Mouse (Mus musculus): ENCODE data around the gene Tacr2. TPM values are rescaled to one million over a fixed set of nuclear protein-coding genes. Genes with fewer than 3 reads are reported as not detected.

The Tacr2 gene
- polyA plus RNA-seq, 1 experiment: not detected

DNA sequence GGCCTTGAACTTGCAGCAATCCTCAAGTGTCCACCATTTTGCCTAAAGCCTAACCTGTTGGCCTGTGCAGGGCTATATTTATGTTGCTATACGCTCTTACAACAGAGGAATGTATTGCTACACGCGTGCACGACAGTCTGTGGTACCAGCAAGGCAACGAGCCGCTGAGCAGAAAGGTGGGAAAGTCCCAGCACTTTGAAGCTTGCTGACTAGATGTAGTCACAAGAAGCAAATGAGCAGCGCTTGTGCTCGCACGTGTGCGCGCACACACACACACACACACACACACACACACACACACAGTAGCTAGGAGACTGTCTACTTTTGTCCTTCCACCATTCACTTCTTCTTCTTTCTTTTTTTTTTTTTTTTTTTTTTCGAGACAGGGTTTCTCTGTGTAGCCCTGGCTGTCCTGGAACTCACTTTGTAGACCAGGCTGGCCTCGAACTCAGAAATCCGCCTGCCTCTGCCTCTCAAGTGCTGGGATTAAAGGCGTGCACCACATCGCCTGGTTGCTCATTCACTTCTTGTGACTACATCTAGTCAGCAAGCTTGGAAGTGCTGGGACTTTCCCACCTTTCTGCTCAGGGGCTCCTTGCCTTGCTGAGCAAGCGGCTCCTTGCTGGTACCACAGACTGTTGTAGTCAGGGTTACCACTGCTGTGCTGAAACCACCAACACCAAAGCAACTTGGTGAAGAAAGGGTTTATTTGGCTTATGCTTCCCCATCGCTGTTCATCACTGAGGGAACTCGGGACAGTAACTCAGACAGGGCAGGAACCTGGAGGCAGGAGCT, 25.5 kb downstream of the Tacr2 start:
- 94% methylated on average over 18 of the region's 19 CpGs for WGBS
- no peak for TF ChIP-seq CTCF (conservative IDR thresholded peaks at IDR 0.05; ENCODE audit: insufficient read depth, insufficient read length, low read depth, low read length)
- TF ChIP-seq POLR2A (IDR thresholded peaks at IDR 0.05; ENCODE audit: low read depth, low read length): no peak
- H3K4me3 ChIP-seq (ENCODE audit: insufficient read depth, low read depth, low read length): no peak overlapping the region
- H3K27me3 ChIP-seq (replicated peaks; ENCODE audit: control insufficient read depth, insufficient read depth, low read length): no peaks in the 10 kb centered on the region
- H3K27ac ChIP-seq (ENCODE audit: insufficient read depth, low read depth, low read length): no peak overlapping the region
- no peak for DNase-seq
- no peaks in the 10 kb centered on the region for H3K4me1 ChIP-seq (ENCODE audit: control insufficient read depth, insufficient read depth, low read length)
- H3K36me3 ChIP-seq (ENCODE audit: control insufficient read depth, insufficient read depth, low read length): no peaks in the 10 kb centered on the region; the same call in 1 of the 2 replicates

DNA sequence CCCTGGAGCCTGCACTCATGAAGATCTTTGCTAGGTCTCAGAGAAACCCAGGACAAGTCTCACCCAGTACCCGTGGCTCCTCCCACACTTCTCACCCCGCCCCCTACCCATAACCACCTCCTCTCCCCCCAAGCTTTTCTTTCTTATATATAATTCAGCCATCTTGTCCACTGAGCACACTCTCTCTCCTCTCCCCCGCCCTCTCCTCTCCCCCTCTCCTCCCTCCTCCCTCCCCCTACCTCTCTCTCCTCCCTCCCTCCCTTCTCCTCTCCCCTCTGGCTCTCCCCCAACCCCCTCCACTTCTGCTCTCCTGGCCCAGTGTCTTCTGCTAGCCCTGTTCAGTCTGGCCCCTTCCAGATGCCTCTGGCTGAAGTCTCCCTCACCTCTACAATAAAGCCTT, 26.8 kb downstream of the Tacr2 start:
- TF ChIP-seq CTCF (conservative IDR thresholded peaks at IDR 0.05; ENCODE audit: insufficient read depth, insufficient read length, low read depth, low read length) (no peak), POLR2A (IDR thresholded peaks at IDR 0.05; ENCODE audit: low read depth, low read length) (no peak)
- Histone ChIP-seq H3K36me3 (ENCODE audit: control insufficient read depth, insufficient read depth, low read length) (no peaks in the 10 kb centered on the region; the same call in 1 of the 2 replicates), H3K27ac (ENCODE audit: insufficient read depth, low read depth, low read length) (no peak overlapping the region), H3K4me3 (ENCODE audit: insufficient read depth, low read depth, low read length) (no peak overlapping the region), H3K4me1 (ENCODE audit: control insufficient read depth, insufficient read depth, low read length) (no peaks in the 10 kb centered on the region), H3K27me3 (replicated peaks; ENCODE audit: control insufficient read depth, insufficient read depth, low read length) (no peaks in the 10 kb centered on the region)
- WGBS: 63% methylated on average over 3 of the region's 3 CpGs
- peak; percentile 19 for DNase-seq

- WGBS: 72% methylated on average over 4 of the region's 4 CpGs
- no peaks in the 10 kb centered on the region for H3K27me3 ChIP-seq (replicated peaks; ENCODE audit: control insufficient read depth, insufficient read depth, low read length)
- DNase-seq: no peak
Measured at GRCm38 (mm10) chr10:62279671-62280070, 27.4 kb downstream of the Tacr2 start.

GRCm38 (mm10) chr10:62282782-62283181, 30.5 kb downstream of the Tacr2 start:
- Histone ChIP-seq H3K4me3 (ENCODE audit: insufficient read depth, low read depth, low read length) (no peak overlapping the region), H3K27ac (ENCODE audit: insufficient read depth, low read depth, low read length) (no peak overlapping the region), H3K27me3 (replicated peaks; ENCODE audit: control insufficient read depth, insufficient read depth, low read length) (no peaks in the 10 kb centered on the region), H3K4me1 (ENCODE audit: control insufficient read depth, insufficient read depth, low read length) (0 out of 2 replicates have a peak, but pooled peaks cover 3% of the 10 kb centered on the region), H3K36me3 (ENCODE audit: control insufficient read depth, insufficient read depth, low read length) (no peaks in the 10 kb centered on the region; the same call in none of the 2 replicates)
- DNase-seq: no peak
- no peak for TF ChIP-seq POLR2A (IDR thresholded peaks at IDR 0.05; ENCODE audit: low read depth, low read length)
- no peak for TF ChIP-seq CTCF (conservative IDR thresholded peaks at IDR 0.05; ENCODE audit: insufficient read depth, insufficient read length, low read depth, low read length)
- WGBS: 76% methylated on average over 9 of the region's 9 CpGs

More at GRCm38 (mm10) chr10:62279671-62280070, 27.4 kb downstream of the Tacr2 start:
- TF ChIP-seq POLR2A (IDR thresholded peaks at IDR 0.05; ENCODE audit: low read depth, low read length) (no peak), CTCF (conservative IDR thresholded peaks at IDR 0.05; ENCODE audit: insufficient read depth, insufficient read length, low read depth, low read length) (no peak)
- no peak overlapping the region for H3K4me3 ChIP-seq (ENCODE audit: insufficient read depth, low read depth, low read length)
- H3K4me1 ChIP-seq (ENCODE audit: control insufficient read depth, insufficient read depth, low read length): no peaks in the 10 kb centered on the region
- no peak overlapping the region for H3K27ac ChIP-seq (ENCODE audit: insufficient read depth, low read depth, low read length)
- no peaks in the 10 kb centered on the region; the same call in 1 of the 2 replicates for H3K36me3 ChIP-seq (ENCODE audit: control insufficient read depth, insufficient read depth, low read length)

GRCm38 (mm10) chr10:62283206-62283792, 31.1 kb downstream of the Tacr2 start:
- WGBS: 88% methylated on average over 4 of the region's 4 CpGs

GRCm38 (mm10) chr10:62287460-62288124, 35.4 kb downstream of the Tacr2 start:
- TF ChIP-seq CTCF (conservative IDR thresholded peaks at IDR 0.05; ENCODE audit: insufficient read depth, insufficient read length, low read depth, low read length) (no peak), POLR2A (IDR thresholded peaks at IDR 0.05; ENCODE audit: low read depth, low read length) (no peak)
- Histone ChIP-seq H3K27ac (ENCODE audit: insufficient read depth, low read depth, low read length) (no peak overlapping the region), H3K4me3 (ENCODE audit: insufficient read depth, low read depth, low read length) (no peak overlapping the region), H3K4me1 (ENCODE audit: control insufficient read depth, insufficient read depth, low read length) (peaks cover 3% of the 10 kb centered on the region; the same call in 1 of the 2 replicates), H3K36me3 (ENCODE audit: control insufficient read depth, insufficient read depth, low read length) (no peaks in the 10 kb centered on the region; the same call in none of the 2 replicates), H3K27me3 (replicated peaks; ENCODE audit: control insufficient read depth, insufficient read depth, low read length) (no peaks in the 10 kb centered on the region)
- DNase-seq: peak; percentile 60
- 53% methylated on average over 6 of the region's 6 CpGs for WGBS

More at GRCm38 (mm10) chr10:62283206-62283792, 31.1 kb downstream of the Tacr2 start:
- no peak for DNase-seq
- no peak overlapping the region for H3K4me3 ChIP-seq (ENCODE audit: insufficient read depth, low read depth, low read length)
- no peaks in the 10 kb centered on the region; the same call in none of the 2 replicates for H3K36me3 ChIP-seq (ENCODE audit: control insufficient read depth, insufficient read depth, low read length)
- H3K4me1 ChIP-seq (ENCODE audit: control insufficient read depth, insufficient read depth, low read length): peaks cover 3% of the 10 kb centered on the region; the same call in 1 of the 2 replicates
- no peaks in the 10 kb centered on the region for H3K27me3 ChIP-seq (replicated peaks; ENCODE audit: control insufficient read depth, insufficient read depth, low read length)
- H3K27ac ChIP-seq (ENCODE audit: insufficient read depth, low read depth, low read length): no peak overlapping the region
- TF ChIP-seq CTCF (conservative IDR thresholded peaks at IDR 0.05; ENCODE audit: insufficient read depth, insufficient read length, low read depth, low read length) (no peak), POLR2A (IDR thresholded peaks at IDR 0.05; ENCODE audit: low read depth, low read length) (no peak)
